Mouse (Mus musculus) lung, postnatal 0 days (tissue): ENCODE measurements around the gene Il18.

Source experiments
- CTCF ChIP-seq: IDR thresholded peaks from 2 replicates; pipeline ENCODE4 v1.5.1; 2016; ENCODE audit warnings: antibody characterized with exemption, mild to moderate bottlenecking
- EP300 ChIP-seq: IDR thresholded peaks from 2 replicates; pipeline ENCODE4 v1.6.1; 2016; ENCODE audit warnings: antibody characterized with exemption, mild to moderate bottlenecking, control low read depth

DNA sequence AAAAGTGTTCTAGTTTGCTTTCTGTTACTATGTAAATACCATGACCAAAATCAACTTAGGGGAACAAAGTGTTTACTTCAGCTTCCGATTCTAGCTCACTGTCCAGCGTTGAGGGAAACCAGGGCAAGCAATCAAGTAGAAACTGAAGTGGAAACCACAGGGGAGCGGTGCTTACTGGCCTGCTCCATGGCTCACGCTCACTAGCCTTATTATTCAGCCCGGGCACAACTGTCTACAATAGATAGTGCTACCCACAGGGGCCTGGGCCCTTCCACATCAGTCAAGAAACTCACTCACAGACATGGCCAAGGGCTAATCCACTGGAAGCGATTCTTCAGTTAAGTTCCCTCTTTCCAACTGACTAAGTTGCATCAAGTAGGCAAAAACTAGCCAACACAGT, 46.9 kb downstream of the Il18 start:
- TF ChIP-seq CTCF (no peak), EP300 (no peak)
